Mouse (Mus musculus) cortical plate, adult 2 months (tissue): Measurements from ENCODE around the gene Cavin1.

Experiments
- CTCF ChIP-seq: fragments of 200-500 bp; IDR thresholded peaks from 2 replicates; pipeline ENCODE4 v1.5.1; 2011; ENCODE audit warnings: mild to moderate bottlenecking, control low read depth, low read length; ENCODE audit not compliant: insufficient read depth; ENCODE audit errors: extremely low read depth
- POLR2A ChIP-seq: fragments of 200-500 bp; IDR thresholded peaks from 2 replicates; pipeline ENCODE4 v1.6.1; 2011; ENCODE audit warnings: mild to moderate bottlenecking, low read length, control low read depth; ENCODE audit not compliant: insufficient read depth; ENCODE audit errors: extremely low read depth

- TF ChIP-seq CTCF (no peak), POLR2A (no peak)
Observed at GRCm38 (mm10) chr11:100942388-100942787, 28.3 kb downstream of the Cavin1 start.
